Mouse (Mus musculus): ENCODE results near the gene Olfr148. TPM values are rescaled to one million over a fixed set of nuclear protein-coding genes. Genes with fewer than 3 reads are reported as not detected.

Olfr148 gene
- total RNA-seq (2023), result not detected in 2 replicates

GRCm38 (mm10) chr9:39610355-39610754, at the start of gene Olfr148:
TSS of gene Olfr148 (plus strand) at chr9:39610655.

GRCm38 (mm10) chr9:39575469-39575868, 35.0 kb upstream of the Olfr148 start, which contains the start of gene Olfr959:
TSS of gene Olfr959 (minus strand) at chr9:39575569.

GRCm38 (mm10) chr9:39603999-39604453, 6.4 kb upstream of the Olfr148 start, which contains the start of gene AW551984:
TSS of gene AW551984 (minus strand) at chr9:39604403.

GRCm38 (mm10) chr9:39621073-39621472, 10.6 kb downstream of the Olfr148 start, which contains the start of gene Olfr960:
TSS of gene Olfr960 (plus strand) at chr9:39621373.

GRCm38 (mm10) chr9:39644785-39645184, 34.3 kb downstream of the Olfr148 start, which contains the start of gene Olfr961:
TSS of gene Olfr961 (plus strand) at chr9:39645085.

Other genes with a start within 250 kb of the Olfr148 start
- not detected in 2 replicates for gene Olfr951, start 223.2 kb upstream of the Olfr148 start, total RNA-seq (2023)
- gene Olfr952, start 183.5 kb upstream of the Olfr148 start, total RNA-seq (2023), result not detected in 2 replicates
- not detected in 2 replicates for gene Olfr954, start 154.0 kb upstream of the Olfr148 start, total RNA-seq (2023)
- gene Olfr955, start 138.7 kb upstream of the Olfr148 start, total RNA-seq (2023), result not detected in 2 replicates
- not detected in 2 replicates for gene Olfr44, start 116.7 kb upstream of the Olfr148 start, total RNA-seq (2023)
- gene Olfr957, start 94.8 kb upstream of the Olfr148 start, total RNA-seq (2023), result not detected in 2 replicates
- not detected in 2 replicates for gene Olfr958, start 56.6 kb upstream of the Olfr148 start, total RNA-seq (2023)
- gene Olfr959, start 35.1 kb upstream of the Olfr148 start, total RNA-seq (2023), result not detected in 2 replicates
- not detected in 2 replicates for gene AW551984, start 6.3 kb upstream of the Olfr148 start, total RNA-seq (2023)
- not detected in 2 replicates for gene Olfr960, start 10.7 kb downstream of the Olfr148 start, total RNA-seq (2023)
- gene Olfr961, start 34.4 kb downstream of the Olfr148 start, total RNA-seq (2023), result not detected in 2 replicates
- not detected in 2 replicates for gene Olfr963, start 56.5 kb downstream of the Olfr148 start, total RNA-seq (2023)
- not detected in 2 replicates for gene Olfr149, start 96.5 kb downstream of the Olfr148 start, total RNA-seq (2023)
- not detected in 2 replicates for gene Olfr965, start 100.7 kb downstream of the Olfr148 start, total RNA-seq (2023)
- gene Olfr150, start 120.3 kb downstream of the Olfr148 start, total RNA-seq (2023), result not detected in 2 replicates
- gene Olfr967, start 135.6 kb downstream of the Olfr148 start, total RNA-seq (2023), result not detected in 2 replicates
- gene Olfr968, start 172.6 kb downstream of the Olfr148 start, total RNA-seq (2023), result not detected in 2 replicates
- not detected in 2 replicates for gene Olfr969, start 180.3 kb downstream of the Olfr148 start, total RNA-seq (2023)
- gene Olfr970, start 198.2 kb downstream of the Olfr148 start, total RNA-seq (2023), result not detected in 2 replicates
- not detected in 2 replicates for gene Olfr971, start 226.2 kb downstream of the Olfr148 start, total RNA-seq (2023)

All from neutrophil, adult 65 days (primary cell).